Mouse (Mus musculus): Measurements from ENCODE around the gene Oxct2a.
"Not testable (repeated sequence)": the region's sequence is repeated elsewhere in the genome, so short reads cannot be mapped to it uniquely, and the experiment has no call there.

Gene Oxct2a

DNA sequence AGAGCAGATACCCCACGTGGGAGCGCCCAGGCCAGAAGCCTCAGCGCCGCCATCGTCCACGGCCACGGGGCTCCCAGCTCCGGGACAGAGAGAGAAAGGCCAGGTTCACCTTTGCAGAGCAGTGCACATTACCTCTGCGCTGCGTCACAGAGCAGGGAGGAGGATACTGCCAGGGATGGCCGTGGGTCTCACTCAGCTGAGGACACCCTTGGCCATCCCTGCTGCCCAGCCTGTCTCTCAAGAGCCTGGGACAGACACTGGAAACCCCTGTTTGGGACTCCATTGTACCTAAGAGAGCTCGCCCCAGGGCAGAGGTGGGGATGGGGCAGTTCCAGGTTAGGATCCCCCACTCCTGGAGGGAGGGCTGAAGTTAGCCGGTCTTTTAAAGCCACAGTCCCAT lies at the start of gene Oxct2a:
Gene Oxct2a (minus strand): TSS at position 101 of the 400 bp plus-strand sequence.
- in situ Hi-C loops (cut with MboI, MseI) = loop anchor here (5.0 kb wide), 1 partner anchor 206 kb away; the partner anchor contains the start of gene Oxct2b

DNA sequence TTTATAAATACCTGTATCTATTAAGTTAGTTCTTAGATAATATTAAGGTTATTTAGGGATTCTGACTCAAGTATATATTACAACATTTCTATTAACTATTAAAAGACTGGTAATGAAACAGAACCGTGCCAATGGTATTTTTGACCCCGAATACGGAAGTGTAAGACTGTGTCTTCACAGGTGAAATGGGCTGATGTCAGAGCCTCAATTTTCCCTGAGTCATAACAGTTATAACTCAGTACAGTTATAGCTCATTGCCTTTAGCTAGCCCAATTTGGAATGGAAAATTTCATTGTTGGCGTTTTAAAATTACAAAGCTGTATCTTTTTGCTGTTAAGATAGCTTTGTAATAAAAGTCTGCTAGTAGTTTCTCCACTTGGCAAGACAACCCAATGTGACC lies 40.1 kb upstream of the Oxct2a start:
- in situ Hi-C loops (cut with MboI, MseI) = no loop called here

DNA sequence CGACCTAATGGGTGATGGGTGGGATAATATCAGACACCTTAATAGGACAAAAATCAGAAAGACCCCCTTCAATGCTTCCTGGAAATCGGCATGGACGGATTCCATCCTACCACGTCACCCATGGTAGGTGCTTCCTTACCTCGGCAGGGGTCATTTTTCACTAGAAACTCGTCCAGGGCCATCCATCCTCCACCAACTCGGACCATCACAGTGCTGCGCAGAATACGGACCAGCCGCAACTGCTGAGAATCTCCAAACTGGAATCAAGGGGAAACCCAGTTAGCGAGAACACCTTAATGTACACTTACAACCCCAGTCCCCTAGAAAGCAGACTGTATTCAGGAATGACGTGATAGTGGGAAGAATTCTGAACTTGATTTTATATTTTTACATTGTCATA lies 37.3 kb upstream of the Oxct2a start:
- in situ Hi-C loops (cut with MboI, MseI) = no loop called here

DNA sequence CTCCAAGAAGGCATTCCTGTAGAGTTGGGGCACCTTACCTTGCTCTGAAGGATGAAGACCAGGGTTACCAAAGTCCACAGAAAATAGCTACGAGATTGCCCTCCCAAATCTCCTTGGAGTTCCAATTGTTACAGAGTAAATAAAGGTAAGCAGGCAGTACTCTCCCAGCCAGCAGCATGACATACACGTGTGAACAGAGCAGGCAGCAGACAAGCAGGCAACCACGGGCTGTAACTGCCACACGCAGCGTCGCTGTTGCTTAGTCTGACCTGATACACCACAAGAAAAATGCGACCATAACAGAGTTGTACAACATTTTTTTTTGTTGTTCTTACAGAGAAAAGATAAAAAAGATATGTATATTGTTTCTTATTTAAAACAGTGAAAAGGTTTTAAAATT lies 35.2 kb upstream of the Oxct2a start:
- in situ Hi-C loops (cut with MboI, MseI) = no loop called here

DNA sequence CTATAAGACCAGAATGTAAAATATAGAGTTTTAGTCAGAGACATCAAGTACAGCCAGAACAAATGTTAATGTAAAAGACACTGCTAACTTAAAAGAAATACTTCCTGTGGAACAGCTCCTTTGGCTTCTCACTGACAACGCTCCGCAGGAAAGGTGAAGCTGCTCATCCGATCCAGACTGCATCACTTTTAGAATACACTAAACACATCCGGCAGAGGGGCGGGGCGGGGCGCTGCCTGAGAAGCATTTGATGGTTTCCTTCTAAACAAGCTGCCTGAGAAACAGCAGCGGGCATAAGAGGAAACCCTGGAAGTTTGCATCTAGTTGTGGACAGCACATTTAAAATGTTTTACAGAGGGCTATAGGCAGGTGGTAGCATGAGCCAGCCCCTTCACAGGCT lies 32.5 kb upstream of the Oxct2a start:
- in situ Hi-C loops (cut with MboI, MseI) = no loop called here

DNA sequence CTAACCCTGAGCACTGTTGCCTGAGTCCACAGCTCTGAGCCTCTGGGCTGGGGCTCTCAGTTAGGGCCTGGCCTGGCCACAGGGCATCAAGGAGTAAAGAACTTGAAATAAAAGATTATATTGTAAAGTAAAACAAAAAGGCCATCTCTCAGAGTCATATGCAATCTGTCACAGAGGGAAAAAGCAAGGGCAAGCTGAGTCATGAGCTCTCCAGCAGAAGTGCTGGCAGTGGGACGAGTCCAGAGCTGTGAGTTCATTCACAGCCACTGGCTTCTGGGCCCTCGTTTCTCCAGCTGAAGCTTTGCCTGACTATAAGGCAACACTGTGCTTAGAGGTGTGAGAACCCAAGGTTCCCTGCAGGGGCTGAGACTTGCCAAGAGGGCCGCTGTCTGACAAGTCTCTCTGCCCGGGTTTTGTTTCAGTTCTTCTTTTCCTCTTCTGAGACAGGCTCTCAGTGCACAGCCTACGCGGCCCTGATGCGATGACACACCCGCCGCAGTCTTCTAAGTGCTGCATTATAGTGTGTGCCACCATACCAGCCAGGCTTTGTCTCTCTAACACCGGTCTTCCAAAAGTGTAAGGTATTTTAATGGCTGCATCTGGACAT lies 29.9 kb upstream of the Oxct2a start:
- in situ Hi-C loops (cut with MboI, MseI) = no loop called here

DNA sequence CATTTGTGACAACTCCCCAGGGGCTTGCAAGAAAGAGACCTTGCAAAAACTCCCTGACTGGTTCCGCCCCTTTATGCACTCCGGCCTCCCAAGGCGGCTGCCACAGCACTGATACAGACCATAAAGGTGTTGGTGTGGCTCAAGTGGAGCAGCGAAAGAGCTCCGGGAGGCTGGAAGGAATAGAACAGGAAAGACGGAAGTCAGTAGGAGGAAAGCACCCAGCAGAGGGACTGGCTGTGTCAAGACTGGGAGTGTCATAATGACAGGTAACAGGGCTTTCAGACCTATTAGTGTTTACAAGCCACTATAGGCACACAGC lies 20.0 kb upstream of the Oxct2a start:
- in situ Hi-C loops (cut with MboI, MseI) = loop anchor here (5.0 kb wide), 1 partner anchor 334 kb away; no protein-coding TSS in a partner anchor

DNA sequence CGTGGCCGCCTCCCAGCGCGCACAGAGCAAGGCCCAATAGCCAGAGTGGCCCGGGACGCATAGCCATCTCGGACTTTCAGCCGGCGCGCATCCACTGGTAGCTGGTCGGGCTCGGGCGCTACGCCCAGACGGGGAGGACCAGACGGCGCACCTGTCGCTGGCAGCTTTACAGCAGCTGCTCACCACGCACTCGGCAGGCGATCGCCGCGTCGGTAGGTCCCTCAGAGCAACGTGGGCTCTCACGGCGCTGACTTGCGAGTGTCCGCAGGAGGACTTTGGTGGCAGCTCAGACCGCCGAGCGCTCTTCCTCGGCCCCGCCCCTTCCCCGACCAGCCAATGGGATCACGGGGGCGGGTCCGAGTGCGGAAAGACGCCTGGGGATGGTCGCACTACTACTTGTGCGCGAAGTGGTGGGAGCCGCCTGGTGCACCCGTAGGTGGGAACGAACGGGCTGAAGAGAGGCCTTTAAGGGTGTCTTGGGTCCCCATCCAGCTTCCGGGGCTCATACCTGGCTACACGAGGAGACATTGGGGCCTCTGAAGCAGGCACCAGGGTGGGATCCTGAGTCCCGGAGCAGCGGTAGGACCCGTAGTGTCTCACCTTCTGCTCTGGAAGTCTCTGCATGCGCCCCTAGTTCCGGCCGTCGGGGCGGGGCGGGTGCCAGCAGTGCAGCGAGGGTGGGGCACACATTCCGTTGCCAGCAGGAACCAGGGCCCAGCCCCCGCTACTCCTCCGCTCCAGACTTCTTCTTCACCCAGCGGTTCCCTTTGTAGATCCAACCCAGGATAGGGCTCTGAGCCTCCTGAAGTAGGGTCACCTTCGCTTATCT lies 19.4 kb upstream of the Oxct2a start, which contains the start of gene Bmp8a:
Gene Bmp8a (minus strand): TSS at position 611 of the 829 bp plus-strand sequence.
- in situ Hi-C loops (cut with MboI, MseI) = loop anchor here (5.0 kb wide), 1 partner anchor 334 kb away; no protein-coding TSS in a partner anchor

DNA sequence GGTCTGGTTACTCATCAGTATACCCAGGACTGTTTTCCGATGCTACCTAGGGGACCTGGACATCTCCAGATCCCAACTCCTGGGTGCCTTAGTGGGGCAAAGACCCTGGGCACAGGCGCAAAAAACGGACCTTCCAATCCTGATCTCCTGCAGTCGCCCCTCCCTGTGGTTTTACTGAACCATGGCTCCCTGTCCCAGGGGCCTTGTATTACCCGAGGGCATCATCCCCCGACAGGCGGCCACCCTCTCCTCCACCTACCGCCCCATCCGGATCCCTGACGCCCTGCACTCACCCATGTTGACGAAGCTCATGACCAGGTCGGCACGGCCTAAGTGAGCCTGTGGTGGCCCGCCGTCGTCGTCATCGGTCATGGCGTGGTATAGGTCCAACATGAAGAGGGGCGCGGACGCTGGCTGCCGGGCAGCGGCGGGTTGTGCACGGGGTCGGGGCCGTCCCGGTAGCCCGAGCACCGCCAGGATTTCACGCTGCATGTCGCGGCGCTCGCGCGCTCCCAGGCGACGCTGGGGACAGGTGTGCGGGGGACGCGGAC lies 18.7 kb upstream of the Oxct2a start:
- in situ Hi-C loops (cut with MboI, MseI) = loop anchor here (5.0 kb wide), 1 partner anchor 335 kb away; no protein-coding TSS in a partner anchor

DNA sequence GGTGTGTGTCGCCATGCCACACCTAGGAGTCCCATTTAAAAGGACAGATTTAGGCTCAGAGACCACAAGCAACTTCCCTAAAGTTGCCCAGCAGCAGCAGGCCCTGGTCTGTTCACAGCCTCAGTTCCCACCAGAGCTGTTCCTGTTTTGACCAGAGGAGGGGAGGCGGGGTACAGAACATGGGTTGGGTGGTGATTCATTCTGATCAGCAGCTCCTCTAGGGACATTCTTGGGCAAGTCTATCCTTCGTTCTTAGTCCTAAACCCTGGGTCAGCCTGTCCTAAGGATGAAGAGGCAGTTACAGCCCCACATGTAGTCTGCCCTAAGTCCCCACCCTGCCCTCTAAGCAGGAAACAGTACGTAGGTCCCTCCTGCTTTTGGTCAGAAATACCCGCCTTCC lies 16.8 kb upstream of the Oxct2a start:
- in situ Hi-C loops (cut with MboI, MseI) = loop anchor here (5.0 kb wide), 1 partner anchor 337 kb away; no protein-coding TSS in a partner anchor

DNA sequence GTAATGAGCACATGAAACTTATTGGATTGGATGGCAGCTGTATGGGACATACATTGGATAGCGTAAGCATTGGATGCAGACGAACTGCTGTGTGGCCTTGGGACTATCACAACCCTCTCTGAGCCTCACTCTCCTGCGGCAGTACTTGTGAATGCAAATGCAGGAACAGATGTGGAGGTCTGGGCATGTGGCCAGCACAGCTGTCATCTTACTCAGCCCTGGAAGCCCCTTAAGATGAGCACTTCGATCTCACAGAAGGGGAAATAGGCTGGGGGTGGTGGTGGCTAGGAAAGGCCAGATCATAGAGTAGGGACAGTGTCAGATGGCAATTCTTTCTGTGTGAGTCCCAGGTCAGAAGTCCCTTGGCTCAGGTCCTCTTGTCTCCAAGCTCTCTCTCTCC lies 14.3 kb upstream of the Oxct2a start:
- in situ Hi-C loops (cut with MboI, MseI) = no loop called here

DNA sequence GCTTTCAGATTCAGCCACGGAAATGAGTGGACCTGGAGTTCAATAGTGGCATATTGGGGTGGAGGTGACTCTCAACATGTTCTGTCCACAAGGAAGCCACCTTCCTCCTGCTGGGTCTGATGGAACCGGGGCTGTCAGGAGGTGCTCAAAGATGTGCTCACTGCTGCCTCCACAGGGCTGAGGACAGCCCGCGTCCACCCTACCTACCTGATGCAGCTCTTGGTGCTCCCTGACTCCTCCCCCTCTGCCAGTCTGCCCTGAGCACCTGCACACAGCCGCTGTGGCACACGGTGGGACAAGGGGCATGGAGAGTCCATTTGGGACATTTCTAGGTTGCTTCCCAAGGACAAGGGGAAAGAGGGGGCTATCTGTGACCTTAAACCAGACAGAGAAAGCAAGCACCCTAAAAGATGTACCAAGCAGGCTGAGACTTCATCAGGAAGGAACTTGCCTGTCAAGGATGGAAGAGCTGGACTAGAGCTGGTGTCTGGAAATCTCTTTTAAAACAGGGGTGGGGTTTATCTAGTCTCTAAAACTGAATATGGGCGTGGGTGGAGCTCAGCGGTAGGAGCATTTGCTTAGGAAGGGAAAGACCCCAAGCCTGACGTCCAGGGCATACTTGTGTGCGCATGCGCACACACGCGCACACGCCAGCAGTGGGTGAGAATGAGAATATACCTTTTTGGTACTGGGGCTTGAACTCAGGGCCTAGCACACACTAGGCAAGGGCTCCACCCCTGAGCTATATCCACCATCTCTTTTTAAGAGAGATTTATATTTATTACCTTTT lies 12.6 kb upstream of the Oxct2a start:
- in situ Hi-C loops (cut with MboI, MseI) = no loop called here

DNA sequence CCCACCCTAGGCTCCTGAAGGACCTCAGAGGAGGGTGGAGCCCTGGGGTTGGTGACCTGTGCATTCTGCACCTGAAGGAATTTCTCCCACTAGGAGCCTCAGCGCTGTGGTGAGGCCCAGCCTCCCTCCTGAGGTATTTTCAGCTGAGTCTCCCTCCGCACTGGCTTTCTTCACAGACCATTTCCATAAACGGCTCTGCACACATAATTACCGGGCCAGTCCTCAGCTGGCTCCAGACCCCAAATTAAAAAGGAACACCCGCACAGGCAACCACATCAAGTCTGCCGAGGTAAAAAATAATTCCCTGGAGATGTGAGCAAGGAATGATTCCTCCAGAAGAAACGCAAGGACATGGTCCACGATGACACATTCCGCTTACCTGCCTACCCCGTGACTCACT lies 11.8 kb upstream of the Oxct2a start:
- in situ Hi-C loops (cut with MboI, MseI) = not testable (repeated sequence)

DNA sequence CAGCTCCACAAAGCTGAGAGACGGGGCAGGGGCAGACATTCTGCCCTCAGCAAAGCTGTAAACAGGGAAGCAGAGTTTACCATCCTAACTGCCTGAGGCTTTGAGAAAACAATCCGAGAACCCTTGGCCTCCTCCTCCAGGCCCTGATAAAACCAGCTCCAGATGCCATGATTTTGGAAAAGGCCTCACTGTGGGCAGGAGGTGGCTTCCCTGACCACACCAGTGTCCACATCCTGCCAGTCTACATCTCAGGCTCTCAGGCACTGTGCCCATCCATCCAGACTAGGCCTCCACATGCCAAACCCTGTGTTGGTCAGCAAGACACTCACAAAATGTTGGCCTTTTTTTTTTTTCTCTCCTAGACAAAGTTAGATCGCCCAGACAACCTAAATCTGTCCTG lies 10.7 kb upstream of the Oxct2a start:
- in situ Hi-C loops (cut with MboI, MseI) = no loop called here

DNA sequence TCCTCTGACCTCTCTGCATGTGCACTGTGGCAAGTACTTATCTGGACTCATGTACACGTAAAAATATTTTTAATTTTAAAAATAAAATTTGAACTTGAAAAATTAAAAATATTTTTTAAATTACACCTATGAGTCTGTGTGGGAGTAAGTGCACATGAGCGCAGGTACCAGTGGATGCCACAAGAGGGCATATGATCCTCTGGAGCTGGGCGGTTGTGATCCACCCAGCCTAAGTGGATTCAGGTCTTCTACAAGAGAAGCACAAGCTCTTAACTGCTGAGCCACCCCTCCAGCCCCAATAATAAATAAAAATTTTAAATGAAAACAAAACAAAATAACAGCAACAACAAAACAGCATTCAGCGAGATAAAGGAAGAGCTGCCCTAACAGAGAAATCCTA lies 9.7 kb upstream of the Oxct2a start:
- in situ Hi-C loops (cut with MboI, MseI) = no loop called here

DNA sequence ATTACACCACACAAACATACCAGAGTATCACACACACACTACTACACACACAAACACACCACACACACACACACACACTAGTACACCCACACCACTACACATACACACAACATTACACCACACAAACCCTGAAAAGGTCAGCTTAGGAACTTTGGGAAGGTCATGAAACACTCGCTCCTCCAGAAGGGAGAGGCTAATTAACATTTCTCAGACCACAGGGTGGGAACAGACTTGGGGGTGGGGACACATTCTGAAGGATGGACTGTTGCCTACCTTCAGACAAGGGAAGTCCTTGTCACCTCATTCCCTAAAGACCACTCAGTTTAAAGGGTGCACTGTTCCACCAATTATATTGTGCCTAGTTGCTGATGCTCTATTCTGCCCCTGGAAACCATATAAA lies 8.5 kb upstream of the Oxct2a start:
- in situ Hi-C loops (cut with MboI, MseI) = not testable (repeated sequence)

DNA sequence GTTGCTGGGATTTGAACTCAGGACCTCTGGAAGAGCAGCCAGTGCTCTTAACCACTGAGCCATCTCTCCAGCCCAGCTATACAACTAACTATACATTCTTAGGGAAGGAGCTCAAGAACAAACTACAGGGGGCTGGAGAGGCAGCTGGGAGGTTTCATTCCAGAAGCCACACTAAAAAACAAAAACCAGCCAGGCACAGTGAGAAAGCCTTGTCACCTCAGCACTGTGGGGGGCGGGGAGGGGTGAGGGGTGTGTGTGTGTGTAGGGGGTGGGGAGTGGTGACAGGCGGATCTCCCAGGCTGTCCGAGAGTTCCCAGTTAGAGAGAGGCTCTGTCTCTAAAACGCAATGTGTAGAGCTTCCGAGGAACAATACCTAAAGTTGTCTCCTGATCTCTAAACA lies 7.9 kb upstream of the Oxct2a start:
- in situ Hi-C loops (cut with MboI, MseI) = no loop called here

DNA sequence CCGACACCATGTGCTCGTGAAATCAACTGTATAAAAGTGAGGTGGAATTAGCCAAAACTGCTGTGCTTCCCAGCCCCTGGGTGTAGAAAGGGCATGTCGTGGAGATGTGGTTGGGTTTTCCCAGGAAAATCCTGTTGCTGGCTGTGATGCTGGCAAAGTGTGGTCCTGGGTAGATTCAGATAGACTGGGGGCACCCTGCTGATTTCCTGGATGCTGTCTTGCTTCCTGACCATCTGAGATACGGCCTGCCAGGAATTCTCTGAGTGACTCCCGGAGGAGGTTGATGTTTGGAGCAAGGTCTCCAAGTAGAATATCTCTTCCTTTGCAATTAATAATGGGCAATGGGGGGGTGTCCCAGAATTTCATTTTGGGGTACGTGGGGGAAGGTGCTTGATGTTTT lies 5.5 kb upstream of the Oxct2a start:
- in situ Hi-C loops (cut with MboI, MseI) = no loop called here

DNA sequence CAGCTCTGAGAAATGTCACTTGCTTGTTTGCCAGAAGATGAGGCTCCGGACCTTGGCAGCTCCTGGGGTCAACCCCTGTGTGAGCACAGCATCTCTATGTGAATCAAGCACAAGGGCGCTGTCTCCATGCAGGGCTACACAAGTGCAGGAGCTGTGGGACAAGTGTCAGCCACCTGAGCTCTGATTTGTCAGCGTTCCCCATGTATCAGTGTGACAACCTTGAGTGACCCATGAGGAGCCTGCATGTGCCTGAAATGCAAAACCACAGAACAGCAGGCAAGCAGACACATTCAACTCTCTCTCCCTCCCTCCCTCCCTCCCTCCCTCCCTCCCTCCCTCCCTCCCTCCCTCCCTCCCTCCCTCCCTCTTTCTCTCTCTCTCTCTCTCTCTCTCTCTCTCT lies 4.2 kb upstream of the Oxct2a start:
- in situ Hi-C loops (cut with MboI, MseI) = no loop called here

DNA sequence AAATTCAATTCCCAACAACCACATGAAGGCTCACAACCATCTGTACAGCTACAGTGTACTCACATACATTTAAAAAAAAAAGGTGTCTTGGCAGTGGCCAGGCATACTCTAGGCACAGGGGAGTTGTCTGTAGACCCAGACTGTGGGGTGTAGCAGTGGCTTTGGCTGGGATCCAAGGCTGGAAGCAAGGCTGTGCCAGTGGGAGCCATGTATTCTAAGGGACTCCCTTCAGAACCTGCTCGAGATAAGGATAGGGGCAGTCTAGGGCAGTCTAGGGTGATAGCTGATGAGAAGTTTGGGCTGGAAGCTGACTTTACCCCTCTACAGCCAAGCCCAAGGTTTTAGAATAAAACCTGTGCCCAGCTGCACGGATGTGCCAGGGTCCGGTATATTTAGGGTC lies 2.7 kb upstream of the Oxct2a start:
- in situ Hi-C loops (cut with MboI, MseI) = no loop called here

DNA sequence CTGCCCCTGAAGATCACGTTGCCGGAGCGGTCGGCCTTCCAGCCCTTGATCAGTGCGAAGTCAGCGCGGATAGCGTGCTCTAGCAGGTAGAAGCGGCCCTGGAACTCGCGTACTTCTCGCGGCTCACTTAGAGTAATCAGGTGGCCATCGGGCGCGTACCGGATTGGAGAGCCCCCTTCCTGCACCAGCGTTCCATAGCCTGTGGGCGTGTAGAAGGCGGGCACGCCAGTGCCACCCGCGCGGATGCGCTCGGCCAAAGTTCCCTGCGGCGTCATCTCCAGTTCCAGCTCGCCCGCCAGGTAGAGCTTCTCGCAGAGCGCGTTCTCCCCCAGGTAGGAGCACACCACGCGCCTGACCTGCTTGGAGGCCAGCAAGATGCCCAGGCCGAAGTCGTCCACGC lies 524 bp downstream of the Oxct2a start:
- in situ Hi-C loops (cut with MboI, MseI) = loop anchor here (5.0 kb wide), 1 partner anchor 206 kb away; the partner anchor contains the start of gene Oxct2b

DNA sequence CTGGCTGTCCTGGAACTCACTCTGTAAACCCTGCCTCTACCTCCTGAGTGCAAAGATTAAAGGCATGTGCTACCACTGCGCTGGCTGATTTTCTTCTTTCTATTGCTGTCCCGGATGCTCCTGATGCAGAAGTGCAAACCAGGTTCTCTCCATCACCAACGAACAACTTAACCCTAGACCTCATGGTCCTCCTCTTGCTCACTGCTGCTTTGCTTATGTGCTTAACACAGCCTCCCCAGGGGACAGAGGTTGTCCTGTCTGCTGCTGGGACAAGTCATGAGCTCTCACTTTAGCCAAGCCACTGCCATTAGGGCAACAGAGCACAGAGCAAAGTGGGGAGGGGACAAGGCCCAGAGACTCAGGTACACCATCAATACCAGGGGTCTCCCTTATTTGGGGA lies 8.9 kb downstream of the Oxct2a start:
- in situ Hi-C loops (cut with MboI, MseI) = no loop called here

Data from T-helper 1 cell (primary cell).